Mouse (Mus musculus): ENCODE results near the gene Rps19bp1.

Gene Rps19bp1

DNA sequence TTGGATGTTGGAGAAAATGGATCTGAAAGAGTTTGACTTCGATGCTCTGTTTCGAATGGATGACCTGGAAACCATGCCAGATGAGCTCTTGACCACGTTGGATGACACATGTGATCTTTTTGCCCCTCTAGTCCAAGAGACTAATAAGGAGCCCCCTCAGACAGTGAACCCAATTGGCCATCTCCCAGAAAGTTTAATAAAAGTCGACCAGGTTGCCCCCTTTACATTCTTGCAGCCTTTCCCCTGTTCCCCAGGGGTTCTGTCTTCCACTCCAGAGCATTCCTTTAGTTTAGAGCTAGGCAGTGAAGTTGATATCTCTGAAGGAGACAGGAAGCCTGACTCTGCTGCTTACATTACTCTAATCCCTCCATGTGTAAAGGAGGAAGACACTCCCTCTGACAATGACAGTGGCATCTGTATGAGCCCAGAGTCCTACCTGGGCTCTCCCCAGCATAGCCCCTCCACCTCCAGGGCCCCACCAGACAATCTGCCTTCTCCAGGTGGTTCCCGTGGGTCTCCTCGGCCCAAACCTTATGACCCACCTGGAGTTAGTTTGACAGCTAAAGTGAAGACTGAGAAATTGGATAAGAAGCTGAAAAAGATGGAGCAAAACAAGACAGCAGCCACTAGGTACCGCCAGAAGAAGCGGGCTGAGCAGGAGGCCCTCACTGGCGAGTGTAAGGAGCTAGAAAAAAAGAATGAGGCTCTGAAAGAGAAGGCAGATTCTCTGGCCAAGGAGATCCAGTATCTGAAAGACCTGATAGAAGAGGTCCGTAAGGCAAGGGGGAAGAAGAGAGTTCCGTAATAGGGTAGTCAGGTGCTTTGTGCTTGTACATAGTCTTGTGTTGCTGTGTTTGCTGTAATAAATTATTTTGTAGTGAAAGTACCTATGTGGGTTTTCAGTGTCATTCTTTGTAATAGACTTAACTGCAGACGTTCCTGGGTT lies 7.2 kb downstream of the Rps19bp1 start:
- no peak for DNase-seq (ENCODE audit: low read depth in 1 of 2, low spot score in 2 of 2)

DNA sequence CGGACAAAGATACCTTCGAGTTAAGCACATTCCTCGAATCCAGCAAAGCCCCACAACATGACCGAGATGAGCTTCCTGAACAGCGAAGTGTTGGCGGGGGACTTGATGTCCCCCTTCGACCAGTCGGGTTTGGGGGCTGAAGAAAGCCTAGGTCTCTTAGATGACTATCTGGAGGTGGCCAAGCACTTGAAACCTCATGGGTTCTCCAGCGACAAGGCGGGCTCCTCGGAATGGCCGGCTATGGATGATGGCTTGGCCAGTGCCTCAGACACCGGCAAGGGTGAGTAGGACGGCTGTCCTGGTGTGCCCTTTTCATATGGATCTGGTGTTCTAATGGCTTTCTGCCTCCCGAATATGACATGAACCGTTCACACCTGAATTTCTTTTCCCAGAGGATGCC lies 7.9 kb downstream of the Rps19bp1 start:
- no peak for DNase-seq (ENCODE audit: low read depth in 1 of 2, low spot score in 2 of 2)

DNA sequence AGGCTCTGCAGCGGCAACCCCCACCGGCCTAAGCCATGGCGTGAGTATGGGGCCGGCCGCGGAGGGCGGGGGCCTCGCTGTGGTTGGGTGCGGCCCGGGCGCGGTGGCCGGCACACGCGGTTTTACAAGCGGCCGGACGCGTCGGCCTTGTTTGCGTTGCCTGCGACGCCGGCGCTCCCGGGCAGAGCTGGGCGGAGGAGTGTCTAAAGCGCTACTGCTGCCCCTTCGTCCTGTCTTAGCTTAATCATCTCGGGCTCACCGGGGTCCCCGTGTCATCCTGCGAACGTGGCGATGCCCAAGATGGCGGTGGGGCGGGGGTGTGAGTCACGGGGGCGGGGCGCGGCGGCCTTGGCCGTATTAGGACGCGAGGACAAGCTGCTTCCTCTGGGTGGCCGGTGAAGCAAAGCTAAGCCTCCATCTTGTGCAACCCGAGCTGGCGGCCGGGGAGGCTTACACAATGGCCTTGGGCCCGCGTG lies 8.4 kb downstream of the Rps19bp1 start:
- peak; percentile 76 to 77 for DNase-seq (ENCODE audit: low read depth in 1 of 2, low spot score in 2 of 2)

DNA sequence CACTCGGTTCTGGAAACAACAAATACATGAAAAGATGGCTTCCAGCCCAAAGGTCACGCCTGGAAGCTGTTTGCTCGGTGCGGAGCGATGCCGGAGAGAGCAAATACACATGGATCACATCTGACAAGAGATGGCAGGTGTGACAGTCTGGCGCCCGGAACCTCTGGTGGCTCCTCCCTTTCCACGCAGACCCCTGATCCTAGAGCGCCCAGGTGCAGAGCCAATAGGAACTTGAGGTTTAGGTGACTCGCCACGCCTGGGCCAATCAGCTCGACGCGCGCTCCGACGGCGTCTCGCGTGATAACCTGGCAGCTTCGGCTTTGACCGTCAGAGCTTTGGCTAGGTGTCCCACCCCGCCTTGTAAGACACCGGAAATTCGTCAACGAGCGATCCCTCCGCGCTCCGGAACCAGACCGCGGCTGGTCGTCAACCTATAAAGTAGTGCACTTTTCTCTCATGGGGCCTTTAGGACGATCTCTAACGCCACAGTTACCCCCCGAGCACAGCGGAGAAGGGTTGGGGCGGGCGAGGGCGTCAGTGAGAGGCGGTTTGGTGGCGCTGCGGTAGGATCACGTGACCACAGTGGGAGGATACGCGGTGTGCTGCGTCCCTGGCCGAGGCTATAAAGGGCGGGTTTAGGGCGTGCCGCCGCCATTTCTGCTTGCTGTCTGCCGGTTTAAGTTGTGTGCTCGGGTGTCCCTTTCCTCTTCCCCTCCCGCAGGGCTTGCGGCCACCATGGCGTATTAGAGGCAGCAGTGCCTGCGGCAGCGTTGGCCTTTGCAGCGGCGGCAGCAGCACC lies 9.1 kb downstream of the Rps19bp1 start, which contains the start of gene Atf4:
TSS of gene Atf4 (plus strand) at position 338 of the 799 bp plus-strand sequence.
- DNase-seq (ENCODE audit: low read depth in 1 of 2, low spot score in 2 of 2) = peak; percentile 95 to 98

DNA sequence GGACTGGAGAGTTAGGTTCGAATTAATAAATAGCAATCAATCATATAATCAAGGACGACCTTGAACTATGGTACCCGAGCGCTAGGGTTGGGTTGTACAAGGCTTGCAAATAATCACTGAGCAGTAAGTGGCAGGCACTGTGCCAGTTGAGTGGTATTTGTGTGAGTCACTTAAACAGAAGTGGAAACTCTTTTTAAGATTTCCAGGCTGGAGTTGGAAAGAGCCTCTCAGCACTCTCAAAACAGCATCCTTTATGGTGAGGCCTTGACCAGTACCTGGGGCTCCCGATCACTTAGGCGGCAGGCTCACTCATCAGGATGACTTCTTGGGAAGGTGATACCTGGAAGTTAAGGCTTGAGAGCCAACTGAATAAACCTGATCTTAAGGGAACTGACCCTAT lies 9.9 kb downstream of the Rps19bp1 start:
- DNase-seq (ENCODE audit: low read depth in 1 of 2, low spot score in 2 of 2) = no peak

DNA sequence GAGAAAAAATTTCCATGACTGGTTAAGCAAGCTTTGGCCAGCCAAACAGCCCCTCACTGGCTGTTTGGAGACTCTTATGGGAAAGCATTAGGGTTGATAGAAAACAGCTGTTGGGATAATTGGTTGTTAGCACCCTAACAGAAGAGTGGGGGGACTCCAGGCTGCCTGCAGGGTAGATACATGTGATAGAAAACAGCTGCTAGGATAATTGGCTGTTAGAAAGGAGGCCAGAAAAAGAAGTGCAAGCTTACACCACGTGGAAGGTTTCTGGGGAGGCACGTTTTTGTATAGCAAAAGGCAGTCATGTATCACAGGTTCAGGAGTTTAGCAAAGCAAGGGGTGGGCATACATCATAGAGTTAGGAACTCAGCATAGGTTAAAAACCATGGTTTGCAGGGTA lies 10.6 kb downstream of the Rps19bp1 start:
- no peak for DNase-seq (ENCODE audit: low read depth in 1 of 2, low spot score in 2 of 2)

DNA sequence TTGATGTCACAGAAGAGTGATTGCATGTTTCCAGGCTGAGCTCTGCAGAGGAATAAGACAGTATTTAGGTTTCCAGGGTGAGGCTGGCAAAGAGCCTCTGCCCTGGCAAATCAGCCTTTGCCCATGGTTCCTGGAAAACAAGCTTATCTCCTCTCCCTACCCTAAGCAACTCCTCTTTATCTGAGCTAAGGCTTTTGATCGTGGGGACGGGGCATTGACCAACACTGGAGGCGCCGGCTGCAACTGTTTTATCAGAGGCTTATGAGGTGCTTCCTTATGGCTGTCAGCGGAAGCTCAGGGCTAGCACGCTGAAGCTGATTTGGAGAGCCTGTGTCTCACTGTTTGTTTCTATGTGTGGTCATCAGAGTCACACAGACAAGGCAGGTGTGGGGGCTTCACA lies 13.5 kb downstream of the Rps19bp1 start:
- DNase-seq (ENCODE audit: low read depth in 1 of 2, low spot score in 2 of 2) = no peak

DNA sequence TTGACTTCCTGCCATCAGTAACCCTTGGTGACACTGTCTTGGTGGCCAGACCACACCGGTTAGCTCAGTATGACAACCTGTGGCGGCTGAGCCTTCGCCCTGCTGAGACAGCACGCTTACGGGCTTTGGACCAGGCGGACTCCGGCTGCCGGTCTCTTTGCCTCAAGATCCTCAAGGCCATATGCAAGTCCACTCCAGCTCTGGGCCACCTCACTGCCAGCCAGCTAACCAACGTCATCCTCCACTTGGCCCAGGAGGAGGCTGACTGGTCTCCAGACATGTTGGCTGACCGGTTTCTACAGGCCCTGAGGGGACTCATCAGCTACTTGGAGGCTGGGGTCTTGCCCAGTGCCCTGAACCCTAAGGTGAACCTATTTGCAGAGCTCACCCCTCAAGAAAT lies 14.4 kb downstream of the Rps19bp1 start:
- no peak for DNase-seq (ENCODE audit: low read depth in 1 of 2, low spot score in 2 of 2)

DNA sequence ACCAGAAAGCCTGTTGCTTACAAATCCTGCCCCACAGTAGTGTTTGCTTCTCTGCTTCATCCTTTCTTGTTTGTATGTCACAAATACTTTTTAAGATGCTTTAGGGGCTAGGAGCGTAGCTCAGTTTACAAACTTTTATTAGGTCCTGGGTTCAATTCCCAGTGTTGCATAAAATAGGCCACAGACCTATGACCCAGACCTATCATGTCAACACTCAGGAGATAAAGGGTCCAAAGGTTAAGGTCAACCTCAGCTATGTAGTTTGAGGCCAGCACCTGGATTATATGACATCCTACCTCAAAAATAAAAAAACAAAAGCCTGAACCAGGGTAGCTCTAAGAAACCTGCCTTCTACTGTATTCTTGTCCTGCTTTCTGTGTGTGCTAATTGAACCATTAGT lies 15.5 kb downstream of the Rps19bp1 start:
- no peak for DNase-seq (ENCODE audit: low read depth in 1 of 2, low spot score in 2 of 2)

DNA sequence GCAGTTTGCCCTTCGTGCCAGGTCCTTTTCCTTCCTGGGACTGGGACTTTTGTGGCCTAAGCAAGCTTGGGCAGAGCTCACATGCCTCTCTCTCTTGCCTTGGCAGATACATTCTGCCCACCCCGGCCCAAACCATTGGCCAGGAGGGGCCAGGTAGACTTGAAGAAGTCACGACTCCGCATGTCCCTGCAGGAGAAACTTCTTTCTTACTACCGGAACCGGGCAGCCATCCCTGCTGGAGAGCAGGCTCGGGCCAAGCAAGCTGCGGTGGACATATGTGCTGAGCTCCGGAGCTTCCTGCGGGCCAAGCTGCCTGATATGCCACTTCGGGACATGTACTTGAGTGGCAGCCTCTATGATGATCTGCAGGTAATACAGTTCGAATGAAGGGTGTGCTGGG lies 16.0 kb downstream of the Rps19bp1 start:
- no peak for DNase-seq (ENCODE audit: low read depth in 1 of 2, low spot score in 2 of 2)

DNA sequence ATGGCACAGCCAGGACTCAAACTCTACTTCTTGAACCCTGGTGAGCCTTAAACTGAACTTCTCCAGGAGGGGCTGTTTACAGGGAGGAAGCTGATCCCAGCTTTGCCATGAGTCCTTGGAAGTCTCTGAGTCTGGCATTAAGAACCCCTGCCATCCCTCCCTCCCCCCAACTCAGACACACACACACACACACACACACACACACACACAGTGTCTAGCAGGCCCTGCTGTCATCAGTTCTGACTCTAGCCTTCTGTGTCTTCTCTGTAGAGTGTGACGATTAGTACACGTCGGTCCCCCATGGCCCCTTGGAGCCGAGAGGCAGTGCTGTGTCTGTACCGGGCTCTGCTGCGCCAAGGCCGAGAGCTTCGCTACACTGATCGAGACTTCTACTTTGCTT lies 28.6 kb downstream of the Rps19bp1 start, which contains the start of gene AC140267.1:
TSS of gene AC140267.1 (plus strand) at position 301 of the 400 bp plus-strand sequence.
- no peak for DNase-seq (ENCODE audit: low read depth in 1 of 2, low spot score in 2 of 2)

DNA sequence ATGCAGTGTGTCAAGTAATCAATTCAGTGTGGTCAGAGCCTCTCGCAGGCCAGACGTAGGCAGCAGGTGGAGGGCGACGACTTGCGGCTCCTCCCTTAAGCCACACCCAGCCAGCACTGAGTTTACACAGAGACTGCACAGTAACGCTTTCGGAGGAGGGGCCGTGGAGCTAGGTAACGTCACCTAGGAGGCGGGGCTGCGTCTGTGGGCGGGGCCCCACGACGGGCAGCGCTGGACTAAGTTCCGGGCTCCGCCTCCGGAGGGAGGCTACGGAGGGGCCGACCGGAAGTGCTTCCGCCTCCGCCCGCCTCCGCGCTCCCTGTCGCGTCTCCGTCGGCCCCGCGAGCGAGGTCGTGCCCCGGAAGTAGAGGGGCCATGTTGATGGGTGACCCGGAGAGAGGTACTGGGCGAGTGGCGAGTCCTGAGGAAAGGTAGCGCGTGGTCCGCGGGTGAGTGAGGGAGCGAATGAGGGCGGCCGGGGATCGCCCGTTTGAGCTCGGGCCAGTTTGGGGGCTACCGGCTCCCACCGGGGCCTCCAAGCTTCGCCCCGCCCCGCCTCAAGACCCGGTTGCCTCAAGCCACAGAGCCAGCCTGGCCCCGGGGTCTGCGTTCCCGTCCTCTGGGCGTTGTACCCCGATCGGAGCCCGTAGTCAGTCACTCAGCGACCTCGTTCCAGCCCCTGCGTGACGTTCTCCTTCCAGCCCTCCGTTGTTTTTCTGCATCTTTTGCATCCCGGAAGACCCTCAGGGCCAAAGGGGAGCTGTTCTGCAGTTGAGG lies 30.2 kb downstream of the Rps19bp1 start, which contains the start of gene Mief1:
TSS of gene Mief1 (plus strand) at position 286 of the 777 bp plus-strand sequence.
- DNase-seq (ENCODE audit: low read depth in 1 of 2, low spot score in 2 of 2) = peak; percentile 96 to 98

DNA sequence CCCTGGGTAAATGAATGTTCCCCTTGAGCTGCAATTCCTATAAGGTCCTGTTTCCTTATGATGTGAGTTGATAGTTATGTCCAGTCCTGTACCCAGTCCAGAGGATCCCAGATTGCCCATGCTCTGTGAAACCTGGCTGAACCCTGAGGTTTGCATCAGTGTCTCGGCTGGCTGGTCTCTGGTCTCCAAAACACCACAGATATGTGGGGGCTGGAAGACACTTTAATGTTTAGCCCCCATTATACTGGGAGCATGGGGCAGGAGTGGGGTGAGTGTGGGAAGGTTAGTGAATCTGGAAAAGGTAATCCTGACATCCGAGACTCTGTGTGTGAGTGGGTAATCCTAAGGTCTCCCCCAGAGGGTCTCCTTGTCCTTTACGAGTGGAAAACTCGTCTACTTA lies 31.1 kb downstream of the Rps19bp1 start:
- no peak for DNase-seq (ENCODE audit: low read depth in 1 of 2, low spot score in 2 of 2)

DNA sequence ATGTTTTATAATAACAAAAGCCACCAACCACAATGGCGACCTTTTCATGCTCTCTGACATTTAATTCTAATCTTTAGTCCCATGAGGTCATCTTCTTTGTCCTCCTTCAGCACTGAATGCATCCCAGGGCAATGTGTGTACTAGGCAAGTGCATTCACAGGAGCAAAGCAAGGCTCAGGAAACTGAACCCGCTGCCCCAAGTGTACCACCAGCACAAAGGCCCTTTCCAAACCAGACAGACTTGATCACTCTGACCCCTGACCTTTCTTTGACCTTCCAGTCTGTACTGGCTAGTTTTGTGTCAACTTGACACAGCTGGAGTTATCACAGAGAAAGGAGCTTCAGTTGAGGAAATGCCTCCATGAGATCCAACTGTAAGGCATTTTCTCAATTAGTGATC lies 31.8 kb downstream of the Rps19bp1 start:
- DNase-seq (ENCODE audit: low read depth in 1 of 2, low spot score in 2 of 2) = no peak

DNA sequence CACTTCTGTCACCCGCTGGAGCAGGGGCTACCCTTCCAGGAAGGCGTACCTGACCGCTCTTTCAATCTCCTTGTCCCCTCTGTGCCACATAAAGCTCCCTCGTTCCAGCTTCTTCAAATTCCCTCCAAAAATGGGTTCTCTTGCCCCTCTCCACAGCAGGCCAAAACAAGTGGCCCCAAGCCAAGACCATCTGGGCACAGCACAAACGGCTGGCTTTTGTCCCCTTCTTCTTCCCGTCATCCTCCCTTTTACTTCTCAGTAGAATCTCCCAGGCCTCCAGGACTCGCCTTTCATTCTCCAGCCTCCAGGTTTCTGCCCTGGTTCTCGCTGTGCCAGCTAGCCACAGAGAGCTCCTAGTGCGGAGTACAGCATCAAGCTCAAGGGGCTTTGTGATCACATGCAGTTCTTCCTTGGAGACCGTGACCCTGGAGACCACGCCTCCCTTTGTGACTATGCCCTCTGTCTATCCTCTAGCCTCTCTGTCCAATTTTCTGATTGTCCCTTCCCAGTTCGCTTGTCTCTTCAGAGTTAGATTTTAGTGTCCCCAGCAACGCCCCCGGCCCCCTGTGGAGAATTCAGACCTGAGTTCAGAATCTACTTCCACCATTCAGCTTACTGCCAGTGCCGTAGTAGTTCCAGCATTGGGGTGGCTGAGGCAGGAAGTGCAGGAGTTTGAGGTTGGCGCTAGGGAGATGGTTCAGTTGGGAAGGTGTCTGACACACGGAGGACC lies 35.9 kb downstream of the Rps19bp1 start:
- DNase-seq (ENCODE audit: low read depth in 1 of 2, low spot score in 2 of 2) = no peak

DNA sequence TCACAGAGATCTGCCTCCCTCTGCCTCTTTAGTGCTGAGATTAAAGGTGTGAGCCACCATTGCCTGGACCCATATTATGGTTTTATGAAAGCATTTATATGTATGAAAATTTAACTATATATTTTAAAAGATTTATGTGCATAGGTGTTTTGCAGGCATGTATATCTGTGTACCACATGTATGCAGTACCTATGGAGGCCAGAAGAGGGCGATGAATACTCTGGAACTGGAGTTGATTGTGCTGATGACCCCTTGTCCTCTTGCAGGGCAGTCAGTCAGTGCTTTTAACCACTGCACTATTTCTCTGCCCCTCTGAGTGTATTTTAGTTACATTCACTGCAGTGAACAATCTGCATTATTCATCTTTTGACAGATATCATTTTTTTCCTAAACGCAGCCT lies 38.3 kb downstream of the Rps19bp1 start:
- DNase-seq (ENCODE audit: low read depth in 1 of 2, low spot score in 2 of 2) = peak in 1 of 2 experiments; percentile 37

DNA sequence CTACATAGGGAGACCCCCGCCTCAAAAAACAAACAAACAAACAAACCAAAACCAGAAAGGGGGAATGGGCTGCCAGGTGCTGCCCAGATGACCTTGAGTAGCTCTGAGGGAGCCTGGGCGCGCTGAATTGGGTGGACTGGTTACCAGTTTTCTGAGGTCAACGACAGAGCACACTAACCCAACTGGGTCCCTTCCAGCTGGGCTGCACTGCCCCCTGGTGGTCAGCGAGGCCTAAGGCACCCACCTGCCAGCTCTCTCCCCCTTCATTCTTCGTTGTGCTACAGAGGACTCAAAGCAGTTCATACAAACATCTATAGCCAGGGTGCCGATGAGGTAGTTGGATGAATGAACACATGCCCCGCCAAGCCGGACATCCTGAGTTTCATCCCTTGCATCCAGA lies 38.9 kb downstream of the Rps19bp1 start:
- DNase-seq (ENCODE audit: low read depth in 1 of 2, low spot score in 2 of 2) = peak; percentile 50 to 71

DNA sequence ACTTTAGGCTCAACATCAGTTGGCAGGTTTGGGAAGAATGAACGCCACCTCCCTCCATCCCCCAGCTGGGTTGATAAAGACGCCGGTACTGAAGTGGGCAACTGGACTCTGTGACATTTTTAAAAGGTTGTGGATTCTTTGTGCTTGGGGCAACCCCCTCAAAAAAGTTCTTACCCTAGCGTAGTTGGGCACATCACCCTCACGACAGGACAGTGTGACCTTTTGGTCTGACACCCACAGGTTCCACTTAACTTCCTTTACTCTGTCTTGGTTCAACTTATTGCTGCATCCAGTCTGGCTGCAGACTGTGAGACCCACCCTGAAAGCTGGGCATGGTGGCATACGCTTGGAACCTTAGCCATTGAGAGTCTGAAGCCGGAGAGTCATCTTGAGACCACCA lies 40.4 kb downstream of the Rps19bp1 start:
- no peak for DNase-seq (ENCODE audit: low read depth in 1 of 2, low spot score in 2 of 2)

DNA sequence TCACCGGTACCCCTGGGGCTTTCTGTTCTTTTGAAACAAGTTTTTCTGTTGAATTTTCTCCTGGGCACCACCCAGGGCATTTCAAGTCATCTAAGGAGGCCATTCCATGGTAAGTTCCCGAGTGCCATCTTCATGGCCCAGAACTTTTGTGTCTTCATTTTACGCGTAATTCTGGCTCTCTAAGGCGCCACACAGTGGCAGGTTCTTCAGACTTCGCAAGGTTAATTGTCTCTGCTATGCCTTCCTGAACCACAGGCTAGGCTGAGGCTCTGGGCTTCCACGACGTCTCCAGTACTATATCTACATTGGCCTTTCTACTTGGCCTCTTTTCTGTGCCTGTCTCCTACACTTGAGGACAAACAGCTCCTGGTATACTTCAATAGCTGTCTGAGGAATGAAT lies 43.1 kb downstream of the Rps19bp1 start:
- no peak for DNase-seq (ENCODE audit: low read depth in 1 of 2, low spot score in 2 of 2)

Measured in monocyte, adult 2 months (primary cell).